Mouse (Mus musculus): ENCODE data around the gene Tyrp1. TPM values are rescaled to one million over a fixed set of nuclear protein-coding genes. Genes with fewer than 3 reads are reported as not detected.

Gene Tyrp1
- polyA plus RNA-seq, 1 experiment: not detected

DNA sequence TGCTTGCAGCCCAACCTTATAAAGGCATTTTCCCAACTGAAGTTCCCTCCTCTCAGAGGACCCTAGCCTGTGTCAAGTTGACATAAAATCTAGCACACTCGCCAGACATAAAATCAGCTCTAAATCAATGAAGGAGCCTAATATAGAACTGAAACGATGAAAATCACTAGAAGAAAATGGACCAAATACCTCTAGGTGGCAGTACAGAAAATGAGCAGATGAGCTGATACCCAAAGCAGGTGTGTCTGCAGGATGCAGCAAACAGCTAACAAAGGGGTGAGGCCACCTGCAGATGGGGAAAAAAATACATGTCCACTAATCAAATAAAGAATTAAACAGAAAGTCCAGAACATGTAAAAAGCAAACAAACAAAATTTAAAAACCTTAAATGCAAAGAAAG, 35.7 kb downstream of the Tyrp1 start:
- H3K36me3 ChIP-seq (ENCODE audit: control insufficient read depth, insufficient read depth, low read length): no peaks in the 10 kb centered on the region
- WGBS: 40% methylated on average over 2 of the region's 2 CpGs
- DNase-seq: peak; percentile 12
- TF ChIP-seq POLR2A (IDR thresholded peaks at IDR 0.05; ENCODE audit: low read depth, low read length): no peak
- no peak for TF ChIP-seq CTCF (conservative IDR thresholded peaks at IDR 0.05; ENCODE audit: insufficient read depth, insufficient read length, low read depth, low read length)
- H3K27ac ChIP-seq (ENCODE audit: insufficient read depth, low read depth, low read length): no peak overlapping the region
- no peaks in the 10 kb centered on the region for H3K27me3 ChIP-seq (replicated peaks; ENCODE audit: control insufficient read depth, insufficient read depth, low read length)
- H3K4me1 ChIP-seq (ENCODE audit: control insufficient read depth, insufficient read depth, low read length): peaks cover 6% of the 10 kb centered on the region; the same call in 1 of the 2 replicates
- no peak overlapping the region for H3K4me3 ChIP-seq (ENCODE audit: insufficient read depth, low read depth, low read length)

DNA sequence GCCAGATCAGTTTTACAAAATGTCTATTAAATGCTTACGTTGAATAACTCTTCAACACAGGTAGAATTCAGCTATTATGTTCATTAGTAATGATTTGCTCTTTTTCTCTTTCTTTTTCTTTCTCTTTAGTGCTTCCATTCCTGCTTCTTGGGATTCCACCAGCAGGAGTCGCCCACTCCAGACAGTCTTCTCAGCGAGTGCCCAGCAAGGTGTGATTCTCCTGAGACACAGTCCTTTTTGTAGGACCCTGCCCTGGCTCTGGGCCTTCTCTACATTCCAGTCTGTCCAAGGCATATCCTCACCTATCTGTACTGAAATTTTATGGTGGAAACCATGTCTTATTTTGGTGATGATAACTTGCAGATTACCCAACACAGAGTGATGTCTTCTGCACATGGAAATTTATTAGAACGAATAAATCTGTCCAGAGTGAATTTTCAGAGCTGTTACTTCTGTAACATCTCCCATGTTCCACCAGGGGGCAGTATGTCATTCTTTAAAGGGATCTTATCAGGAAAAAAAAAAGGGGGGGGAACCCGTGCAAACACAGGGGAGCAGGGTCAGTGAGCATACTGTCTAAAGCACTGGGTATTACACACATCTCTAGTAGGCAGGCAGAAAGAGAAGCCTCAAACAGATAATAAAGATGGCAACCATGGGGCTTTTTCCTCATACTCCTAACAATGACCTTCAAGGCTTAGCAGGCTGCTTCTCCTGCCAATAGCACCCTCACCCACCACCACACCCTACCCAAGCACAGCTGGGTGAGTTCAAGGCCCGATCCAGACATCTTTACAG, 39.1 kb downstream of the Tyrp1 start:
- H3K4me3 ChIP-seq (ENCODE audit: insufficient read depth, low read depth, low read length): no peak overlapping the region
- WGBS: 29% methylated on average over 6 of the region's 6 CpGs
- DNase-seq: peak; percentile 38
- TF ChIP-seq POLR2A (IDR thresholded peaks at IDR 0.05; ENCODE audit: low read depth, low read length) (no peak), CTCF (conservative IDR thresholded peaks at IDR 0.05; ENCODE audit: insufficient read depth, insufficient read length, low read depth, low read length) (peak; percentile 35; the same call in 1 of the 2 replicates)
- H3K27ac ChIP-seq (ENCODE audit: insufficient read depth, low read depth, low read length): no peak overlapping the region
- H3K4me1 ChIP-seq (ENCODE audit: control insufficient read depth, insufficient read depth, low read length): peaks cover 6% of the 10 kb centered on the region; the same call in 1 of the 2 replicates
- no peaks in the 10 kb centered on the region for H3K27me3 ChIP-seq (replicated peaks; ENCODE audit: control insufficient read depth, insufficient read depth, low read length)
- H3K36me3 ChIP-seq (ENCODE audit: control insufficient read depth, insufficient read depth, low read length): no peaks in the 10 kb centered on the region

- no peak overlapping the region for H3K27ac ChIP-seq (ENCODE audit: insufficient read depth, low read depth, low read length)
- H3K36me3 ChIP-seq (ENCODE audit: control insufficient read depth, insufficient read depth, low read length): no peaks in the 10 kb centered on the region
- H3K27me3 ChIP-seq (replicated peaks; ENCODE audit: control insufficient read depth, insufficient read depth, low read length): no peaks in the 10 kb centered on the region
- 37% methylated on average over 5 of the region's 5 CpGs for WGBS
- no peak for TF ChIP-seq CTCF (conservative IDR thresholded peaks at IDR 0.05; ENCODE audit: insufficient read depth, insufficient read length, low read depth, low read length)
- TF ChIP-seq POLR2A (IDR thresholded peaks at IDR 0.05; ENCODE audit: low read depth, low read length): no peak
- peak; percentile 66 for DNase-seq
- no peak overlapping the region for H3K4me3 ChIP-seq (ENCODE audit: insufficient read depth, low read depth, low read length)
- peaks cover 6% of the 10 kb centered on the region; the same call in 1 of the 2 replicates for H3K4me1 ChIP-seq (ENCODE audit: control insufficient read depth, insufficient read depth, low read length)
These were observed 40.4 kb downstream of the Tyrp1 start for GRCm38 (mm10) chr4:80874121-80874859.

DNA sequence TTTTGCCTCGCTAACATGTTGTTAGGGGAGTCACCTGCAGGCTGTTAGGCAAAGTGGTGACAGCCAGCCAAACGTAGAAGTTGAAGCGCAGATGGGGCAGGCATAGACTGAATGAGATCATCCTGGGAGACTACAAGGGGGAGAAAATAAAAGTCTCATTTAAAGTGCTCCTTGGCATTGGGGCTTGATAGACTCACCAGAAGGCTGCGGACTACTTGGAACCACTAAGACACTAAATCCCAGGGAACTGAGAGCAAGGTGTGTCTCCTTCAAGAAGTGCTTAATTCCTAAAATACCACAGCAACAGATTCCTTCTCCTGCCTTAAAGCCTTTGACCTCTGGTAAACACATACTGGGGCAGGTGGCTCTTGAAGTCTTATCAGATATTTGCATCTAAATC, 41.1 kb downstream of the Tyrp1 start:
- DNase-seq: no peak
- Histone ChIP-seq H3K36me3 (ENCODE audit: control insufficient read depth, insufficient read depth, low read length) (no peaks in the 10 kb centered on the region), H3K4me1 (ENCODE audit: control insufficient read depth, insufficient read depth, low read length) (peaks cover 6% of the 10 kb centered on the region; the same call in 1 of the 2 replicates), H3K27ac (ENCODE audit: insufficient read depth, low read depth, low read length) (no peak overlapping the region), H3K27me3 (replicated peaks; ENCODE audit: control insufficient read depth, insufficient read depth, low read length) (no peaks in the 10 kb centered on the region), H3K4me3 (ENCODE audit: insufficient read depth, low read depth, low read length) (no peak overlapping the region)
- TF ChIP-seq CTCF (conservative IDR thresholded peaks at IDR 0.05; ENCODE audit: insufficient read depth, insufficient read length, low read depth, low read length): no peak
- TF ChIP-seq POLR2A (IDR thresholded peaks at IDR 0.05; ENCODE audit: low read depth, low read length): no peak
- WGBS: 81% methylated on average over 4 of the region's 4 CpGs

DNA sequence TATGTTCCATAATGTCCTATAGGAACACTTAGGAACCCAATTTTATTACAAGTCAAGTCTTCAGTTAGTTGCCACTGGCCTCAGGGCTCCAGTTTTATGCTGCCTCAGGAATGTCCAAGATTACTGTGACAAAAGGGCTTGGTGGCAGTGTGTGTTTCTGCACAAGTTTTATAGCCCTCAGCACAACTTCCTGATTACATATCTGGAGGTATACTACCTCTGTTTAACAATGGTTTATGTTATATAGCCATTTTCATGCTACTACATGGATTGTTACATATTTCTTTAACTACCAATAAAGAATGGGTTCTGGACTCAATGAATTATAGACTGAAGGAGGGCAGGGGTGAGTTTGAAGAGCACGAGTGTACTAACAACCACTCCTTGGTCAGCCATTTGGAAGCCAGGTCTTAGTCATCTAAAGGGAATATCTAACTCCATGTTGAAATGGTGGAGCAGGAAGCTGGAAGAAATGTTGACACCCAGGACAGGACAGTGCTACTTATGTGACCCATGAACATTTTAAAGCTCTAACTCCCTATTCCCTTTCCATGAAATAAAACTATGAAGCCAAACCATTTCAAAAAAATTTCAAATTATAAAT, 48.2 kb downstream of the Tyrp1 start:
- WGBS: 76% methylated on average over 1 of the region's 1 CpGs
- Histone ChIP-seq H3K36me3 (ENCODE audit: control insufficient read depth, insufficient read depth, low read length) (no peaks in the 10 kb centered on the region), H3K4me3 (ENCODE audit: insufficient read depth, low read depth, low read length) (no peak overlapping the region), H3K4me1 (ENCODE audit: control insufficient read depth, insufficient read depth, low read length) (no peaks in the 10 kb centered on the region), H3K27ac (ENCODE audit: insufficient read depth, low read depth, low read length) (no peak overlapping the region), H3K27me3 (replicated peaks; ENCODE audit: control insufficient read depth, insufficient read depth, low read length) (no peaks in the 10 kb centered on the region)
- TF ChIP-seq POLR2A (IDR thresholded peaks at IDR 0.05; ENCODE audit: low read depth, low read length) (no peak), CTCF (conservative IDR thresholded peaks at IDR 0.05; ENCODE audit: insufficient read depth, insufficient read length, low read depth, low read length) (no peak)
- no peak for DNase-seq

- TF ChIP-seq CTCF (conservative IDR thresholded peaks at IDR 0.05; ENCODE audit: insufficient read depth, insufficient read length, low read depth, low read length) (no peak), POLR2A (IDR thresholded peaks at IDR 0.05; ENCODE audit: low read depth, low read length) (no peak)
- no peak for DNase-seq
- Histone ChIP-seq H3K27ac (ENCODE audit: insufficient read depth, low read depth, low read length) (no peak overlapping the region), H3K4me3 (ENCODE audit: insufficient read depth, low read depth, low read length) (no peak overlapping the region), H3K27me3 (replicated peaks; ENCODE audit: control insufficient read depth, insufficient read depth, low read length) (no peaks in the 10 kb centered on the region), H3K36me3 (ENCODE audit: control insufficient read depth, insufficient read depth, low read length) (no peaks in the 10 kb centered on the region), H3K4me1 (ENCODE audit: control insufficient read depth, insufficient read depth, low read length) (no peaks in the 10 kb centered on the region)
- 75% methylated on average over 4 of the region's 4 CpGs for WGBS
These were observed 52.7 kb downstream of the Tyrp1 start for GRCm38 (mm10) chr4:80886631-80887030.

GRCm38 (mm10) chr4:80891004-80891403, 57.1 kb downstream of the Tyrp1 start:
- Histone ChIP-seq H3K4me1 (ENCODE audit: control insufficient read depth, insufficient read depth, low read length) (no peaks in the 10 kb centered on the region), H3K4me3 (ENCODE audit: insufficient read depth, low read depth, low read length) (no peak overlapping the region), H3K36me3 (ENCODE audit: control insufficient read depth, insufficient read depth, low read length) (no peaks in the 10 kb centered on the region), H3K27me3 (replicated peaks; ENCODE audit: control insufficient read depth, insufficient read depth, low read length) (no peaks in the 10 kb centered on the region), H3K27ac (ENCODE audit: insufficient read depth, low read depth, low read length) (no peak overlapping the region)
- 96% methylated on average over 6 of the region's 6 CpGs for WGBS
- no peak for DNase-seq
- no peak for TF ChIP-seq POLR2A (IDR thresholded peaks at IDR 0.05; ENCODE audit: low read depth, low read length)
- no peak for TF ChIP-seq CTCF (conservative IDR thresholded peaks at IDR 0.05; ENCODE audit: insufficient read depth, insufficient read length, low read depth, low read length)
